Mouse (Mus musculus): ENCODE measurements at regions not wholly inside any gene's neighbourhood (a gene's known extent, or its start where the extent isn't known, plus 50 kb on each side); places are given as distances from the start of the nearest gene placed in this dataset.

DNA sequence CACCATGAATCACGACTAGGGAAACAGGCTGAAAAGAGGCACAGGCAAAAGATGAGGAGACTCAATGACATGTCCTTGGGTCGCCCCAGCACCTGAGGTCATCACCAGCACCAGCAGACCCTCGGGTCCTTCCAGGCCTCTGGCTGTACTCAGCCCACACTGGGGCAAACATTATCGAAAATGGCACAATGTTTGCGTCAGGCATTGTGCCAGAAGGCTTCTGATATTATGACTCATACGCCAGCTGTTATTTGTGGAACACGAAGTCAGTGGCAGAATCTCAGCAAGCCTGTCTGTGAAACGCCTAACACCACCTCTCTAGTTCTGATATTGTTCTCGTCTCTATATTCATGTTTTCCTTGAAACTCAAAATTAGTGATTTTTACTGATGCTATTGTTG, 384.8 kb downstream of the Rwdd3 start:
- Histone ChIP-seq H3K4me3 (ENCODE audit: control insufficient read depth in 1 of 2, insufficient read depth in 1 of 2, low read depth in 2 of 2, low read length in 2 of 2) (no peak overlapping the region), H3K79me2 (ENCODE audit: control insufficient read depth, insufficient read depth, low read length, poor library complexity) (no peaks in the 10 kb centered on the region), H3K27ac (ENCODE audit: control insufficient read depth, low read depth, low read length) (no peak overlapping the region), H3K9me3 (replicated peaks; ENCODE audit: insufficient read depth, low read length) (no peaks in the 10 kb centered on the region; the same call in 1 of the 2 replicates), H3K9ac (ENCODE audit: control insufficient read depth, low read depth, low read length, poor library complexity, severe bottlenecking) (no peak overlapping the region), H3K4me1 (ENCODE audit: control insufficient read depth in 1 of 2, insufficient read depth in 2 of 2, low read length in 2 of 2) (no peaks in the 10 kb centered on the region), H3K36me3 (ENCODE audit: control insufficient read depth in 1 of 2, insufficient read depth in 2 of 2, low read length in 2 of 2) (no peaks in the 10 kb centered on the region), H3K27me3 (ENCODE audit: control insufficient read depth in 1 of 2, insufficient read depth in 2 of 2, low read length in 2 of 2) (no peaks in the 10 kb centered on the region)
- no peak for DNase-seq (ENCODE audit: low read depth, low spot score)
- no peak for TF ChIP-seq CTCF (IDR thresholded peaks at IDR 0.05 in 2 of 3, conservative IDR thresholded peaks at IDR 0.05 in 1 of 3; ENCODE audit: control insufficient read depth in 1 of 3, insufficient read depth in 1 of 3, low read depth in 2 of 3, low read length in 3 of 3, poor library complexity in 1 of 3, severe bottlenecking in 1 of 3)
- no peak for TF ChIP-seq ZKSCAN1 (IDR thresholded peaks at IDR 0.05; ENCODE audit: low read depth, low read length)
- TF ChIP-seq POLR2A (IDR thresholded peaks at IDR 0.05; ENCODE audit: control insufficient read depth in 1 of 2, insufficient read depth in 1 of 2, low read depth in 1 of 2, low read length in 2 of 2, poor library complexity in 1 of 2) = no peak
- TF ChIP-seq TBP (IDR thresholded peaks at IDR 0.05; ENCODE audit: low read depth, low read length) = no peak
- no peak for TF ChIP-seq MAX (IDR thresholded peaks at IDR 0.05; ENCODE audit: low read length)
- TF ChIP-seq MAFK (IDR thresholded peaks at IDR 0.05; ENCODE audit: borderline replicate concordance, low read depth, low read length) = no peak
- TF ChIP-seq POLR2AphosphoS2 (IDR thresholded peaks at IDR 0.05; ENCODE audit: low read length) = no peak

DNA sequence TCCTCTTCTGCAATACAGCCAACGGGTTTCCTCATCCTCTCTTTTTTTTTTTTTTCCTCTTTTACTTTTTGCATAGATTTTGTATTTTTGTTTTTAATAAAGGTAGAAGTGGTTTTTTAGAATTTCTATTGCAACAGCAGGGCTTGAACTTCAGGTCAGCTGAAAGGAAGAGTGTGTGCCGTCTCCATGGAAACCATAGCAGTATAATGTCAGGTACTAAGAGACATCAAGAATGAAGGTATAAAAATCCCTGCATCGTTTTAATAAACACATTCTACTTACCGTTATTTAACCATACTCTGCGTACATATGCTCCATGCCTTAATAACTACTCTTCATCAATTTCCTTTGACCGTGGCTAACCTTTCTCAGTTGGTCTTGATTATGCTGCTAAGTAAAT, 390.0 kb downstream of the Rwdd3 start:
- Histone ChIP-seq H3K4me3 (ENCODE audit: control insufficient read depth in 1 of 2, insufficient read depth in 1 of 2, low read depth in 2 of 2, low read length in 2 of 2) (no peak overlapping the region), H3K27me3 (ENCODE audit: control insufficient read depth in 1 of 2, insufficient read depth in 2 of 2, low read length in 2 of 2) (no peaks in the 10 kb centered on the region), H3K9ac (ENCODE audit: control insufficient read depth, low read depth, low read length, poor library complexity, severe bottlenecking) (no peak overlapping the region), H3K27ac (ENCODE audit: control insufficient read depth, low read depth, low read length) (no peak overlapping the region), H3K79me2 (ENCODE audit: control insufficient read depth, insufficient read depth, low read length, poor library complexity) (no peaks in the 10 kb centered on the region), H3K36me3 (ENCODE audit: control insufficient read depth in 1 of 2, insufficient read depth in 2 of 2, low read length in 2 of 2) (no peaks in the 10 kb centered on the region), H3K9me3 (replicated peaks; ENCODE audit: insufficient read depth, low read length) (no peaks in the 10 kb centered on the region; the same call in 1 of the 2 replicates), H3K4me1 (ENCODE audit: control insufficient read depth in 1 of 2, insufficient read depth in 2 of 2, low read length in 2 of 2) (no peaks in the 10 kb centered on the region)
- no peak for TF ChIP-seq ETS1 (IDR thresholded peaks at IDR 0.05; ENCODE audit: low read depth, low read length)
- TF ChIP-seq JUND (IDR thresholded peaks at IDR 0.05; ENCODE audit: low read depth, low read length) = no peak
- TF ChIP-seq MXI1 (IDR thresholded peaks at IDR 0.05; ENCODE audit: low read depth, low read length) = no peak
- TF ChIP-seq NELFE (IDR thresholded peaks at IDR 0.05; ENCODE audit: low read depth, low read length) = no peak
- TF ChIP-seq CHD1 (IDR thresholded peaks at IDR 0.05; ENCODE audit: low read depth, low read length) = no peak
- TF ChIP-seq MEF2A (IDR thresholded peaks at IDR 0.05; ENCODE audit: extremely low read depth, insufficient replicate concordance, low read depth, low read length, poor library complexity, severe bottlenecking) = no peak
- no peak for TF ChIP-seq MAZ (IDR thresholded peaks at IDR 0.05; ENCODE audit: low read depth, low read length)
- no peak for TF ChIP-seq MYC (IDR thresholded peaks at IDR 0.05; ENCODE audit: low read depth, low read length)
- TF ChIP-seq TAL1 (IDR thresholded peaks at IDR 0.05; ENCODE audit: low read length) = no peak
- no peak for TF ChIP-seq GABPA (IDR thresholded peaks at IDR 0.05; ENCODE audit: low read depth, low read length)
- TF ChIP-seq BHLHE40 (IDR thresholded peaks at IDR 0.05; ENCODE audit: borderline replicate concordance, low read depth, low read length) = no peak
- TF ChIP-seq ELF1 (IDR thresholded peaks at IDR 0.05; ENCODE audit: low read depth, low read length) = no peak
- no peak for TF ChIP-seq ZMIZ1 (IDR thresholded peaks at IDR 0.05; ENCODE audit: low read depth, low read length)
- no peak for TF ChIP-seq CHD2 (IDR thresholded peaks at IDR 0.05; ENCODE audit: low read length)
- TF ChIP-seq POLR2A (IDR thresholded peaks at IDR 0.05; ENCODE audit: control insufficient read depth in 1 of 2, insufficient read depth in 1 of 2, low read depth in 1 of 2, low read length in 2 of 2, poor library complexity in 1 of 2) = no peak
- no peak for TF ChIP-seq UBTF (IDR thresholded peaks at IDR 0.05; ENCODE audit: borderline replicate concordance, insufficient read depth, low read depth, low read length)
- no peak for TF ChIP-seq E2F4 (IDR thresholded peaks at IDR 0.05; ENCODE audit: borderline replicate concordance, low read depth, low read length)
- DNase-seq (ENCODE audit: low read depth, low spot score) = no peak

Data from MEL (cell line).